Mouse (Mus musculus) hindbrain, embryonic 10.5 days (tissue): ENCODE data around the gene Cfap70. TPM values are rescaled to one million over a fixed set of nuclear protein-coding genes. Genes with fewer than 3 reads are reported as not detected.
A peak's percentile ranks its signal among the peaks of the same experiment; 100 is the strongest.

Experiments
- DNase-seq: peaks from one replicate; pipeline ENCODE4 v3.0.0-alpha.2; 2017; ENCODE audit warnings: low spot score
- H3K27ac ChIP-seq: fragments of 300-500 bp; sonication (generic); 2 replicates; pipeline ENCODE4 v1.5.1; 2016; ENCODE audit warnings: mild to moderate bottlenecking, moderate library complexity
- H3K27me3 ChIP-seq: fragments of 300-500 bp; sonication (generic); 2 replicates; pipeline ENCODE4 v1.6.1; 2016; ENCODE audit warnings: mild to moderate bottlenecking; ENCODE audit not compliant: poor library complexity, insufficient read depth, severe bottlenecking
- H3K36me3 ChIP-seq: fragments of 300-500 bp; sonication (generic); 2 replicates; pipeline ENCODE4 v1.6.1; 2016; ENCODE audit warnings: mild to moderate bottlenecking, moderate library complexity
- H3K4me1 ChIP-seq: fragments of 300-500 bp; sonication (generic); replicated peaks from 2 replicates; pipeline ENCODE4 v1.6.1; 2016; ENCODE audit warnings: mild to moderate bottlenecking
- H3K4me3 ChIP-seq: fragments of 300-500 bp; sonication (generic); 2 replicates; pipeline ENCODE4 v1.5.1; 2016; ENCODE audit warnings: mild to moderate bottlenecking, moderate library complexity
- H3K9me3 ChIP-seq: fragments of 300-500 bp; sonication (generic); 2 replicates; pipeline ENCODE4 v1.6.1; 2016; ENCODE audit warnings: mild to moderate bottlenecking, moderate library complexity
- WGBS: fragments of 180-500 bp; shearing (Covaris S2); methylation state at CpG from one replicate; pipeline ENCODE4 v1.1.7; 2016; 5-methylcytosine and 5-hydroxymethylcytosine counted together
- polyA plus RNA-seq: library from polyadenylated mRNA; unstranded; fragments of >200 nt; fragmentation: Nextera tagmentation; extraction: Ambion mirVana; gene quantifications from 2 replicates; pipeline ENCODE4 v1.2.1, GENCODE M21; 2016

Gene Cfap70
- polyA plus RNA-seq, 1 experiment from 2014 or later = 1.3 TPM

DNA sequence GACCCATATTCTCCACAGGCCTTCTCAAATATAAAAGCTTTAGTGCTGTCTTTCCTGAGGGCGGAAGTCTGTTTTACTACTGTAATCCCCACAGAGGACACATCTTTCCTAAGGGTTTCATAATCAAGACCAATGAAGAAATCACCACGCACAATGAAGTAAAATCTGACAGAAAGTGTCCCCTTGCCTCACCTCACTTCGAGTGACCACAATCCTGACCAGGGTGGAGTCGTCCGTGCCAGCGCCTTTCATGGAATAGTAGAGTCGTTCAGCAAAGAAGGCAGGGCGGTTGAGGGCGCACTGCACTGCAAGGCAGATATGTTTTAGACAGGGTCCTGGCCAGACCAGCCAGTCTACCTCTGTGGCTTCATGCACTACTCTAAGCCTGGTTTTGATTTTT, 6.4 kb upstream of the Cfap70 start:
- H3K27ac ChIP-seq = no peak overlapping the region
- H3K9me3 ChIP-seq = no peaks in the 10 kb centered on the region
- peaks cover 4% of the 10 kb centered on the region; the same call in 1 of the 2 replicates for H3K36me3 ChIP-seq
- DNase-seq = no peak
- no peaks in the 10 kb centered on the region for H3K4me1 ChIP-seq
- H3K27me3 ChIP-seq = no peaks in the 10 kb centered on the region
- whole genome bisulfite sequencing = 96% methylated on average over 9 of the region's 9 CpGs
- no peak overlapping the region for H3K4me3 ChIP-seq

DNA sequence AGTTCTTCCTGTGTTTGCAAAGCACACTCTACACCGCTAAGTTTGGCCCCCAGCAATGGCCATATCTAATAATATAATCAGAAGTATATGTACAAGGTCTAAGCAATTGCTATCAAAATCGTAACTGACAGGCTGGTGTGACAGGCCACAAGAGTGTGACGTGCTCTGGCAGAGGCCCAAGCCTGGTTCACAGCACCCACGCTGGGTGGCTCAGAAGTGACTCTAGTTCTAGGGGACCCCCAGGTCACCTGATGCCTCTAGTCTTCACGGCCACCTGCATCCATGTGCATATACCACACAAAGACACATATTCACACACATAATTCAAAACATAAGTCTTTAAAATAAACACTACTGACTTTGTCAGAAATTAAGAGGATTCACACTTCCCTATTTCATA, 903 bp upstream of the Cfap70 start:
- Histone ChIP-seq H3K9me3 (no peaks in the 10 kb centered on the region), H3K27me3 (no peaks in the 10 kb centered on the region), H3K4me3 (no peak overlapping the region), H3K4me1 (peaks cover 9% of the 10 kb centered on the region; the same call in 1 of the 2 replicates), H3K27ac (no peak overlapping the region), H3K36me3 (no peaks in the 10 kb centered on the region)
- WGBS = 89% methylated on average over 5 of the region's 5 CpGs
- no peak for DNase-seq

DNA sequence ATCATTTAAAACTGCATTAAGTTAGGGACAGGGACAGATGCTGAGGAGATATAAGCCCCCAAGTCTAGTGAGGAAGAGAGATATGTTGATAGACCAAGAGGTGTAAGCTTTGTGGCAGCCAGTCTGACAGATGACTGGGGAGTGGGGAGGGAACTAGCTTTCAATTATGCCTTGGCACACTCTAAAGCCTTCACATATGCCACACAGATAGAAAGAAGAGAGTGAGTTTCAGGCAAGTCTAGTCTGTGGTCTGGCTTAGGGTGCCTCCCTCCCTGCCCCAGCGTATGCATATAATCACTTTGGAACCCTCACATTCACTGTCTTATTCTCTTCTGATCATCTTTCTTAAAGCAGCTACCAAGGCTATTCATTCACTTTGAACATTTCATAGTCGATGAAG, 724 bp downstream of the Cfap70 start:
- no peak for DNase-seq
- no peaks in the 10 kb centered on the region for H3K36me3 ChIP-seq
- peaks cover 9% of the 10 kb centered on the region; the same call in 1 of the 2 replicates for H3K4me1 ChIP-seq
- H3K27ac ChIP-seq = 0 out of 2 replicates have a peak overlapping the region, but pooled peaks have one; percentile 50
- WGBS = 20% methylated on average over 2 of the region's 2 CpGs
- H3K27me3 ChIP-seq = no peaks in the 10 kb centered on the region
- peak overlapping the region; percentile 50 for H3K4me3 ChIP-seq
- no peaks in the 10 kb centered on the region for H3K9me3 ChIP-seq

DNA sequence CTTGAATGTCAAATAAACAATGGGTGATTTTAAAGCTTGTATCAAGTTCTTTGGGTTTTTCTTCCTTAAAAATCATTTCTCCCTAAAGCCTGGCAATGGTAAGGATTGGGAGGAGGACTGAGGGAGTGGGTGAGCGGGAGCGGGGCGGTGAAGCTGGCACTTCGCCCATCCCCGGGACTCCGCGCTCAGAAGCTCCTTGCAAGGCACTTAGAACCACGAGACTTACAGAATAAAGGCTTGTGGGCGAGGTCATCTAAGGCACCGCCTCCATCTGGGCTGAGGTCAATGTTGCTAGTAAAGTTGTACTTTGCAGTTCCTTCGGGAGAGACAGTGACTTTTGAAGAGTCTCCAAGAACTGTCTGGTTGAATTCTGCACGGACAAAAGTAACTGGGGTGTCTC, 4.8 kb downstream of the Cfap70 start:
- no peak overlapping the region for H3K27ac ChIP-seq
- DNase-seq = no peak
- H3K27me3 ChIP-seq = no peaks in the 10 kb centered on the region
- no peaks in the 10 kb centered on the region for H3K36me3 ChIP-seq
- H3K4me3 ChIP-seq = no peak overlapping the region
- H3K4me1 ChIP-seq = peaks cover 13% of the 10 kb centered on the region; the same call in 1 of the 2 replicates
- no peaks in the 10 kb centered on the region for H3K9me3 ChIP-seq
- WGBS = 65% methylated on average over 12 of the region's 12 CpGs

DNA sequence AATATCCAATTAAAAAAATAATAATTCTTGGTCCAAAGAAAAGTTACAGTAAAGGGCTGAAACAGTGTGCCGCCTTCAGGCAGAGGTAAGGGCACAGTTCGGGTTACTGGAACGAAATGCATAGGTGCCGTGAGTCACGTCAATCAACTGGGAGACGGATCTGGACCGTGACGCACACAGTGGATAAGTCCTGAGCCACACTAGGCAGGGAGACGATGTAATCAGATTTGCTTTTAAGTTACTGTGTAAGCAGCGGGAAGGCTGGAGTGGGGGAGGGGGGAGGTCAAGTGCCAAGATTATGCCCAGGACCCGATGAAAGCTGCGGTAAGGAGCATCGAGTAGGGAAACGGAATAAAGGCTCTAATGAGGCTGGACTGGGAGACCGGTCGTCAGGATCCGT, 9.8 kb downstream of the Cfap70 start:
- 70% methylated on average over 17 of the region's 17 CpGs for WGBS
- no peak for DNase-seq
- no peaks in the 10 kb centered on the region for H3K9me3 ChIP-seq
- peaks cover 4% of the 10 kb centered on the region; the same call in 1 of the 2 replicates for H3K4me1 ChIP-seq
- H3K4me3 ChIP-seq = no peak overlapping the region
- H3K36me3 ChIP-seq = no peaks in the 10 kb centered on the region
- no peak overlapping the region for H3K27ac ChIP-seq
- no peaks in the 10 kb centered on the region for H3K27me3 ChIP-seq

DNA sequence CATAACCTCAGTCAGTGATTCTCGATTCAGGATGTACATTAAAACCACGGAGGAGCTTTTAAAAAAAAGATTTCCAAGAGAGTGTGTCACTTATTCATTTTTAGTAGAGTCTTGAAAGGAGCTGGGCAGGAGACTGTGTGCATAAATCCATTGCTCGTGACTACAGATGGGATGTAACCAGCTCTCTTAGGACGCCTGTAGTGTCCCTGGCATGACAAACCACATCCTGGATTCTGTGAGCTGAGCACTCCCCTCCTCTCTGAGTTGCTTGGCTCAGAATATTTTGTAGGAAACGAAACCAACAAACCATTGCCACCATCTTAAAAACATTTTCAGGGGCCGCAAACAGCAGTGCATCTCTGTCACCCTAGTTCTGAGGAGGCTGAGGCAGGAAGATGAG, 15.1 kb downstream of the Cfap70 start:
- no peak overlapping the region for H3K27ac ChIP-seq
- DNase-seq = no peak
- H3K9me3 ChIP-seq = no peaks in the 10 kb centered on the region
- H3K4me1 ChIP-seq = no peaks in the 10 kb centered on the region
- no peaks in the 10 kb centered on the region for H3K27me3 ChIP-seq
- no peaks in the 10 kb centered on the region for H3K36me3 ChIP-seq
- no peak overlapping the region for H3K4me3 ChIP-seq
- WGBS = 76% methylated on average over 6 of the region's 6 CpGs

DNA sequence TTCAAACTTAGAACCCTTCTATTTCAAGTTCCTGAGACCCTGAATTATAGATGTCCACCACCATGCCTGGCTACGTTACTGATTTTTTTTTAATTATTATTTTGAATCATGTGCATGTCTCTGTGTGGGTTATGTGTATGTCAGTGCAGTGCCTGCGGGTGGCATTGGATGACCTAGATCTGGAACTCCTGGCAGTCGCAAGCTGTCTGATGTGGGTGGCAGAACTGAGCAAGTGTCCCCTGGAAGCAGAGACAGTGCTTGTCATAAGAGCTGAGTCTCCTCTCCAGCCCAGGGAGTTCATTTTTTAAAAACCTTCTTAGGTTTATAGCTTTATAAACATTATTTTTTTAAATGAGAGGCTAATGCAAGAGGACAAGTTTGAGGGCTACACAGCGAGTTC, 19.6 kb downstream of the Cfap70 start:
- Histone ChIP-seq H3K27me3 (no peaks in the 10 kb centered on the region), H3K4me1 (no peaks in the 10 kb centered on the region), H3K9me3 (no peaks in the 10 kb centered on the region), H3K27ac (no peak overlapping the region), H3K36me3 (no peaks in the 10 kb centered on the region), H3K4me3 (no peak overlapping the region)
- no peak for DNase-seq
- 88% methylated on average over 4 of the region's 4 CpGs for WGBS

DNA sequence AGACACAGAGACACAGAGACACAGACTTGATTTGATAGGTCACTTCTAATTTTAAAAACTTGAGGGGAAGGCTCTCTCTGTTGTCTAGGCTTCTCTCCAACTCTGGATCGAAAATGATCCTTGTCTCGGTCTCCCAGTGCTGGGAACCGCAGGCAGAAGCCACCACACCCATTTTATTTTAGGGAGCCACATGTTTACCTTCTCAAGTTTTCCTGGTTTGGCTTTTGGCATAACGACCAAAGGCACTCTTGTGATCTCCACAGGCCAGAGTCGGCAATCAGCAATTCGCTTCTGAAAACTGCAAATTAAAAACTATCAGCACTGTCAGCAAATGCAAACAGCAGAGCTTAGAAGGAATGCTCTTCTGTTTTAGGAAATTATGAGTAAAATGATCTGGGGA, 20.3 kb downstream of the Cfap70 start:
- DNase-seq = no peak
- H3K9me3 ChIP-seq = no peaks in the 10 kb centered on the region
- no peak overlapping the region for H3K4me3 ChIP-seq
- H3K27ac ChIP-seq = no peak overlapping the region
- no peaks in the 10 kb centered on the region for H3K27me3 ChIP-seq
- H3K4me1 ChIP-seq = no peaks in the 10 kb centered on the region
- H3K36me3 ChIP-seq = no peaks in the 10 kb centered on the region
- WGBS = 85% methylated on average over 6 of the region's 6 CpGs

DNA sequence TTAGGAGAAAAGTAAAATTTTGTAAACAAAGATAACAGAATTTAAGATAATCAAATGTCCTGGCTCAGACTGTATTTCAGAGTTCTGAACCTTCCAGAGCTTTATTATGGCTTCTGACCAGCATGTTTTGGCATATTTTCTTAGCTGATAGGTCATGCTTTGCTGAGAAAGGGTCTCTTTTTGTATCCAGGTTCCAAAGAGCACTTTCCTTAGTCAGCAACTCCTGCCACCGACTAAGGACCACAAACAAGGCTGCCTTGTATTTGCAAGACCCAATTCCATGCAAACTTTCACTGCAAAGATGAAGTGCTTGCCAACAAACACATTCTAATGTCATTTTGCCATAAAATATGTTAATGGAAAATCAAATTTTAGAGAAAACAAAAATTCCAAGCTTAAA, 22.2 kb downstream of the Cfap70 start:
- WGBS = 74% methylated on average over 1 of the region's 1 CpGs
- DNase-seq = no peak
- Histone ChIP-seq H3K4me1 (no peaks in the 10 kb centered on the region), H3K4me3 (no peak overlapping the region), H3K27me3 (no peaks in the 10 kb centered on the region), H3K27ac (no peak overlapping the region), H3K9me3 (no peaks in the 10 kb centered on the region), H3K36me3 (no peaks in the 10 kb centered on the region)

DNA sequence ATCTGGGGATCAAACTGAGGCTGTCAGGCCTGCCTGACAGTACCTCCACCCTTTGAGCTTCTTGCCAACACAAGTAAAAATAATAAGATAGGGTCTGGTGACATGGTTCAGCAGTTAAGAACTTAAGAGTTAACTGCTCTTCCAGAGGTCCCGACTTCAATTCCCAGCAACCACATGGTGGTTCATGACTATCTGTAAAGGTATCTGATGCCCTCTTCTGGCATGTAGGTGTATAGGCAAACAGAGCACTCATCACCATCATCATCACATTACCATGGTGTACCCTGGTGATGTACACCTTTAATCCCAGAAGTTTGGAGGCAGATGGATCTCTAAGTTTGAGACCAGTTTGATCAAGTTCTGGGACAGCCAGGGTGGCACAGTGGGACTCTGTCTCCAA, 23.4 kb downstream of the Cfap70 start:
- no peaks in the 10 kb centered on the region for H3K4me1 ChIP-seq
- WGBS = 38% methylated on average over 1 of the region's 1 CpGs
- no peak for DNase-seq

DNA sequence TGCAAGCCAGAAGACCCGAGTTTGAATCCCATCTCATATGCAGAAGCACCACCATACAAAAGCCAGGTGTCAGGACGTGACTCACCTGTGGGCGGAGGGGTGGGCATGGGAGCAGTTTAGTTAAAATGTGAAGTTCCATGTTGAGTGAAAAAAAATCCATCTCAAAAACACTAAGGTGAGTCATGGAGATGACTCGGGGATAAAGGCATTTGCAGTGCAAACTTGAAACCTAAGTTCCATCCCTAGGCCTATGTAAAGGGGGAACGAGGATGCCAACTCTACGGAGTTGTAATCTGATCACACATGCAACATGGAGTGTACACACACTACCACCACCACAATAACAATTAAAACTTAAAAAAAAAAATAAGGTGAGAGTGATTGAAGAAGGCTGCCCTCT, 29.0 kb downstream of the Cfap70 start:
- no peak for DNase-seq
- Histone ChIP-seq H3K36me3 (no peaks in the 10 kb centered on the region), H3K27ac (no peak overlapping the region), H3K4me1 (no peaks in the 10 kb centered on the region), H3K27me3 (no peaks in the 10 kb centered on the region), H3K9me3 (no peaks in the 10 kb centered on the region), H3K4me3 (no peak overlapping the region)
- 88% methylated on average over 6 of the region's 6 CpGs for WGBS

More for the DNA sequence above, 23.4 kb downstream of the Cfap70 start:
- H3K27me3 ChIP-seq = no peaks in the 10 kb centered on the region
- no peak overlapping the region for H3K27ac ChIP-seq
- H3K9me3 ChIP-seq = no peaks in the 10 kb centered on the region
- no peak overlapping the region for H3K4me3 ChIP-seq
- no peaks in the 10 kb centered on the region for H3K36me3 ChIP-seq

DNA sequence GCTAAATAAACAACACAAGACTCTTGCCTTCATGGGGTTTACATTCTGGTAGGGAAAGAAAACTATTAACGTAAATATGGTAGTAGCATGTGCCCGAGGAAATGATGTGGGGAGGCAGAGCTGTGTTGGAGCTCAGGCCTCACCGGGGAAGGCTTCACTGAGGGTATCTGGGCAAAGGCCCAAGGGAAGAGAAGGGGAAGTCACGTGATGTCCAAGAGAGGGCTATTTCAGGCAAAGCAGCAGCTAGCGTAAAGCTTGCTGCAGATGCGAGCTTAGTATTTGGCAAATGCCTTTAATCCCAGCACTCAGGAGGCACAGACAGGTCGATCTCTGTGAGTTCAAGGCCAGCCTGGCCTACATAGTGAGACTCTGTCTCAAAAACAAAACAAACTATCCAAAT, 29.8 kb downstream of the Cfap70 start:
- Histone ChIP-seq H3K9me3 (no peaks in the 10 kb centered on the region), H3K27me3 (no peaks in the 10 kb centered on the region), H3K36me3 (no peaks in the 10 kb centered on the region), H3K27ac (no peak overlapping the region), H3K4me1 (no peaks in the 10 kb centered on the region), H3K4me3 (no peak overlapping the region)
- WGBS = 77% methylated on average over 7 of the region's 7 CpGs
- no peak for DNase-seq

DNA sequence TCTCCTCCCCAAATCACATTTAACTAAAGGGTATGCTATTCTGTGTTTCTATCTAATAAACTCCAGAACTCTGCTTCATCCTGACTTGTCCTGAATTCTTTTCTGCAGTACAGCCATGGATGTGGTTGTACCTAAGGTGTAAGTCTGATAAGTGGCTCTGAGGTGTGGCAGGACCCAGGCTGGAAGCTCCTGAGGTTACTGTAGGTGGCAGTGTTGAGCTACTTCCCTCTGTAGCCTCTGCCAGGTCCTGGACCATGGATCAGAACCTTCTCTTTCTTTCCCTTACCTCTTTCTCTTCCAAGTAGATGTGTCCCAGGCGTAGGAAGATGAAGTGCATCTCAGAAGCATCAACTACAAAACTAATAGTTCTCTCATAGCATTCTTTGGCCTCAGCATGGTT, 52.0 kb downstream of the Cfap70 start:
- no peak for DNase-seq
- H3K4me3 ChIP-seq = no peak overlapping the region
- 70% methylated on average over 1 of the region's 1 CpGs for WGBS

DNA sequence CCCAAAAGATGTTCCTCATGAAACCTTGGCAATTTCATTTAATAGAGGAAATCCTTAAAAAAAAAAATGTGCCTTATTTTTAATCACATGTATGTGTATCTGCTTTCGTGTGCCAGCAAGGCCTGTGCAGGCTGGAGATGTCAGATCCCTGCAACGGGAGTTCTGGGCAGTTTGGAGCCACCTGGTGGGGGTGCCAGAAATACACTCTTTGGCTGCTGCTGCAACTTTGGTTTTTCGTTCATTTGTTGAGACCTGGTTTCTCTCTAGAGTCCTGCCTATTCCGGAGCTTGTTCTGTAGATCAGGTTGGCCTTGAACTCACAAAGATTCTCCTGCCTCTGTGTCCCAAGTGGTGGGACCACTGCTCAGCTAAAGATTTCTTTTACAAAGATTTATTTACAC, 53.2 kb downstream of the Cfap70 start:
- peaks cover 7% of the 10 kb centered on the region; the same call in 1 of the 2 replicates for H3K4me1 ChIP-seq
- no peaks in the 10 kb centered on the region for H3K36me3 ChIP-seq
- DNase-seq = peak; percentile 18
- no peaks in the 10 kb centered on the region for H3K27me3 ChIP-seq
- H3K4me3 ChIP-seq = no peak overlapping the region
- H3K27ac ChIP-seq = no peak overlapping the region
- WGBS = 49% methylated on average over 4 of the region's 4 CpGs
- H3K9me3 ChIP-seq = no peaks in the 10 kb centered on the region

More for the DNA sequence above, 52.0 kb downstream of the Cfap70 start:
- Histone ChIP-seq H3K9me3 (no peaks in the 10 kb centered on the region), H3K4me1 (no peaks in the 10 kb centered on the region), H3K27ac (no peak overlapping the region), H3K36me3 (no peaks in the 10 kb centered on the region), H3K27me3 (no peaks in the 10 kb centered on the region)
